Mouse (Mus musculus) liver, embryonic 16.5 days (tissue): ENCODE measurements at regions not wholly inside any gene's neighbourhood (a gene's known extent, or its start where the extent isn't known, plus 50 kb on each side); places are given as distances from the start of the nearest gene placed in this dataset.
A peak's percentile ranks its signal among the peaks of the same experiment; 100 is the strongest.

Experiments
- ATAC-seq: fragments of 200-750 bp; cut with Nextera tagmentation; 2 replicates; pipeline ENCODE4 v1.8.0; 2017; ENCODE audit warnings: low read depth, mild to moderate bottlenecking, moderate number of reproducible peaks, moderate library complexity
- H3K27ac ChIP-seq: fragments of 300-500 bp; sonication (generic); 2 replicates; pipeline ENCODE4 v1.5.1; 2014; ENCODE audit warnings: mild to moderate bottlenecking, low read length
- H3K27me3 ChIP-seq: fragments of 300-500 bp; sonication (generic); 2 replicates; pipeline ENCODE4 v1.6.1; 2014; ENCODE audit warnings: low read depth, low read length, mixed read lengths; ENCODE audit not compliant: control insufficient read depth, insufficient read depth
- H3K36me3 ChIP-seq: fragments of 300-500 bp; sonication (generic); 2 replicates; pipeline ENCODE4 v1.6.1; 2014; ENCODE audit warnings: mild to moderate bottlenecking; ENCODE audit not compliant: control insufficient read depth, insufficient read depth
- H3K4me1 ChIP-seq: fragments of 300-500 bp; sonication (generic); 2 replicates; pipeline ENCODE4 v1.6.1; 2014; ENCODE audit warnings: low read depth, low read length, mixed read lengths; ENCODE audit not compliant: control insufficient read depth
- H3K4me2 ChIP-seq: fragments of 300-500 bp; sonication (generic); 2 replicates; pipeline ENCODE4 v1.6.1; 2014; ENCODE audit warnings: low read depth, low read length, mixed read lengths
- H3K4me3 ChIP-seq: fragments of 300-500 bp; sonication (generic); 2 replicates; pipeline ENCODE4 v1.5.1; 2014; ENCODE audit warnings: low read depth, mild to moderate bottlenecking, low read length
- H3K9ac ChIP-seq: fragments of 300-500 bp; sonication (generic); 2 replicates; pipeline ENCODE4 v1.6.1; 2014; ENCODE audit warnings: low read depth, low read length
- H3K9me3 ChIP-seq: fragments of 300-500 bp; sonication (generic); replicated peaks from 2 replicates; pipeline ENCODE4 v1.6.1; 2016; ENCODE audit warnings: low read length; ENCODE audit not compliant: control insufficient read depth
- WGBS: fragments of 180-500 bp; shearing (Covaris S2); extraction: QIAGEN DNeasy Blood & Tissue Kit; methylation state at CpG from one replicate; pipeline ENCODE4 v1.1.7; 2014; ENCODE audit not compliant: insufficient replicate concordance; 5-methylcytosine and 5-hydroxymethylcytosine counted together

DNA sequence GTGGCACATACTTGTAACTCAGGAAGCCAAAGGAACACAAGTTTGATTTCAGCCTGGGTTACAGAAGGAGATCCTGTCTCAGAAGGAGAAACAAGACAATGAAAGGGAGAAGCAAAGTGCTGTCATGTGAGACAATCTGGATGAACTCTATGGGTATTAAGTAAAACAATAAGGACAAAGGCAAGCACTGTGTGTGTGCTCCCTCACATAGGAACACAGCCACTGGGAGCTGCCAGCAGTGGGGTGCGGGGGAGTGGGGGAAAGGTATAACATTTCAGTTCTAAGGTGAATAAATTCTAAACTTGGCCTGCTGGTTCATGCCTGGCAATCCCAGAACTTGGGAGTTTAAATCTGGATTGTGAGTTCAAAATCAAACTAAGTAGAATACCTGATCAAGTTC is 158.8 kb upstream of the Trim24 start:
- H3K9ac ChIP-seq, result no peak overlapping the region
- H3K27ac ChIP-seq, result no peak overlapping the region
- H3K9me3 ChIP-seq, result no peaks in the 10 kb centered on the region; the same call in 1 of the 2 replicates
- H3K36me3 ChIP-seq, result no peaks in the 10 kb centered on the region
- H3K4me2 ChIP-seq, result no peak overlapping the region
- H3K4me1 ChIP-seq, result no peaks in the 10 kb centered on the region
- H3K27me3 ChIP-seq, result no peaks in the 10 kb centered on the region
- 67% methylated on average over 1 of the region's 1 CpGs for WGBS
- no peak for ATAC-seq
- H3K4me3 ChIP-seq, result no peak overlapping the region

DNA sequence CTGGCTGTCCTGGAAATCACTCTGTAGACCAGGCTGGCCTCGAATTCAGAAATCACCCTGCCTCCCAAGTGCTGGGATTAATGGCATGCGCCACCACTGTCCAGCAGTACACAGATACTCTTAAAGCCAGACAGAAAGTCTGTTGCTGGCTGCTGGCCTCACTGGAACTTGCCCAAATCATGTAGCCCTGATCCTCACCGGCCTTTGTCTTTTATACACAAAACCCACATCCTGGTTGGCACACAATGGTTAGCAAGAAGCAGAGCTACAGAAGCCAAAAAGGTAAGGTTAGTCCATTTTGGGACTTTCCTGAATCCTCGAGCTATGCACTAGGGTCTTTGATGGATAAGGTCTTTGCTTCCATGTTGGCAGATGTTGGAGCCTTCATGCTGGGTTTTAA is 157.2 kb upstream of the Trim24 start:
- H3K36me3 ChIP-seq, result no peaks in the 10 kb centered on the region
- H3K9me3 ChIP-seq, result no peaks in the 10 kb centered on the region
- no peaks in the 10 kb centered on the region for H3K4me1 ChIP-seq
- no peak overlapping the region for H3K27ac ChIP-seq
- ATAC-seq, result no peak
- no peak overlapping the region for H3K9ac ChIP-seq
- 46% methylated on average over 4 of the region's 4 CpGs for WGBS
- H3K4me3 ChIP-seq, result no peak overlapping the region
- no peak overlapping the region for H3K4me2 ChIP-seq
- no peaks in the 10 kb centered on the region for H3K27me3 ChIP-seq

- ATAC-seq, result no peak
- Histone ChIP-seq H3K27ac (no peak overlapping the region), H3K9ac (no peak overlapping the region), H3K4me2 (no peak overlapping the region), H3K36me3 (no peaks in the 10 kb centered on the region), H3K4me3 (no peak overlapping the region), H3K4me1 (no peaks in the 10 kb centered on the region), H3K27me3 (no peaks in the 10 kb centered on the region), H3K9me3 (no peaks in the 10 kb centered on the region)
- WGBS, result 17% methylated on average over 6 of the region's 6 CpGs
Measured at GRCm38 (mm10) chr6:37714223-37714928, 156.2 kb upstream of the Trim24 start.

DNA sequence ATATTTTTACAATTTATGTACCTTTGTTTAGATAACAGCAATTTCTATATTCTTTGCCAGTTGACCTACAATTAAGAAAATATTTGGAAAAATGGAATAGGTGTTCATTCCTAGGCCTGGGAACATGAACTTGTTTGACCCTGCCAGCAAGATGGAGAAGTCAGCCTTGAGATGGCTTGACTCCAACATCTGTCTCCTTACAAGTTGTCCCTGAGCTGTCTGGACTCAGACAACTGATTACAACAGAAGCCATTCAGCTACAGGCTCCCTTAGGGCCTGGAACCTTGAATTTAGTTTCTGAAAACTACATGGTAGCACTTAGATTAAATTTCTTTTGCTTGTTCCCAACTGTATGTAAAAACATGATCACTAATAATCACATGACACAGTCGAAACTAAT is 148.9 kb upstream of the Trim24 start:
- H3K36me3 ChIP-seq, result no peaks in the 10 kb centered on the region
- no peak for ATAC-seq
- H3K27me3 ChIP-seq, result no peaks in the 10 kb centered on the region
- H3K4me2 ChIP-seq, result no peak overlapping the region
- 38% methylated on average over 1 of the region's 1 CpGs for WGBS
- no peak overlapping the region for H3K27ac ChIP-seq
- no peak overlapping the region for H3K9ac ChIP-seq
- H3K4me3 ChIP-seq, result no peak overlapping the region
- no peaks in the 10 kb centered on the region for H3K9me3 ChIP-seq
- H3K4me1 ChIP-seq, result no peaks in the 10 kb centered on the region

DNA sequence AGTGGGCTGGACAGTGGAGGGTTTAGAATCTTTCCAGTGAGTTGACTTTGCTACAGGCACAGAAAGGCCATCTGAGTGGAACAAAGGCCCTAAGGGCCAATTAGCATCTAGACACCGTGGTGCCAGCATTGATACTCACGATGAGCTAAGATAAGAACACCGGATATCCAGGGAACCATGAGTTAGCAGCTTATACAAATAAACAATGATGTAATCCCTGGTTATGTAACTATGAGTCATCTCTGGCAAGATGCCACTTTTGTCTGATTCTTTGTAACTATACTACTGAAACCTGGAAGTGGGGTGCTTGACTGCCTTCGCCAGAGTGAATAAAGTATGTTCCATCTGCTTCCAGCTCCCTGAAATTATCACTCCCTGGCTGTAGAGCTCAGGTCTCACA is 147.3 kb upstream of the Trim24 start:
- H3K36me3 ChIP-seq, result no peaks in the 10 kb centered on the region
- H3K4me1 ChIP-seq, result no peaks in the 10 kb centered on the region
- no peak overlapping the region for H3K27ac ChIP-seq
- H3K4me3 ChIP-seq, result no peak overlapping the region
- H3K9me3 ChIP-seq, result no peaks in the 10 kb centered on the region
- H3K27me3 ChIP-seq, result no peaks in the 10 kb centered on the region
- no peak overlapping the region for H3K9ac ChIP-seq
- ATAC-seq, result 0 out of 2 replicates have a peak, but pooled peaks have one; percentile 16
- H3K4me2 ChIP-seq, result no peak overlapping the region
- 23% methylated on average over 4 of the region's 4 CpGs for WGBS

DNA sequence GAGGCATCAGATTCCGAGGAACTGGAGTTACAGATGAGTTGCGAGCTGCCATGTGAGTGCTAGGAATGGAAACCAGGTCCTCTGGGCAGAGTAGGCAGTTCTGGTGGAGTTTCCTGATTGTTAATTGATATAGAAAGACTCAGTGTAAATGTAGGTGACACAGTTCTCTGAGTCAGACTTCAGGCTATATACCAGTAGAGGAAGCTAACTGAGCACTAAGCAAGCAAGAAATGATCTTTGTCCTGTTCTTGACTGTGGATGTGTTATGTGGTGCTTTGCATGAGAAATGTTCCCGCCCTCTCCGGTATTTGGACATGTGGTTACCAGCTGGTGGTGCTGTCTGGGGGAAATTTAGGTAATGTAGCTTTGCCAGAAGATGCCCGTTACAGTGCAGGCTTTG is 146.4 kb upstream of the Trim24 start:
- Histone ChIP-seq H3K27ac (no peak overlapping the region), H3K4me3 (no peak overlapping the region), H3K36me3 (no peaks in the 10 kb centered on the region), H3K4me2 (no peak overlapping the region), H3K9me3 (no peaks in the 10 kb centered on the region), H3K27me3 (no peaks in the 10 kb centered on the region), H3K9ac (no peak overlapping the region), H3K4me1 (no peaks in the 10 kb centered on the region)
- no peak for ATAC-seq
- WGBS, result 79% methylated on average over 5 of the region's 5 CpGs

DNA sequence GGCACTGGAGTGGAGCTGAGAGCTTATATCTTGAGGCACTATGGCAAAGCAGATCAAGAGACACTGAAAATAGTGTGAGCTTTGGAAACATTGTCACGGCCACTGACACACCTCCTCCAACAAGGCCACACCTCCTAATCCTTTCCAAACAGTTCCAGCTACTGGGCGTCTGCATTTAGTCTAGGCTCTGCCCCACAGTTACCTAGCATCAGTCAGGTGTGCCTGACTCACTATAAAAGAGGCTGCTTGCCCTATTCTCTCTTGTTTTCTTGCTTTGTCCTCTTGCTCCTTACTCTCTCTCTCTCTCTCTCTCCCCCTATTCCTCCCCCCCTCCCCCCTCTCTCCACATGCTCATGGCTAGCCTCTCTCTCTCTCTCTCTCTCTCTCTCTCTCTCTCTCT is 142.0 kb upstream of the Trim24 start:
- ATAC-seq, result no peak
- H3K27ac ChIP-seq, result no peak overlapping the region
- H3K9me3 ChIP-seq, result no peaks in the 10 kb centered on the region
- no peak overlapping the region for H3K9ac ChIP-seq
- no peaks in the 10 kb centered on the region for H3K27me3 ChIP-seq
- no peak overlapping the region for H3K4me2 ChIP-seq
- no peaks in the 10 kb centered on the region; the same call in 1 of the 2 replicates for H3K4me1 ChIP-seq
- H3K36me3 ChIP-seq, result no peaks in the 10 kb centered on the region
- no peak overlapping the region for H3K4me3 ChIP-seq
- WGBS, result 59% methylated on average over 2 of the region's 2 CpGs

- no peak overlapping the region for H3K27ac ChIP-seq
- no peaks in the 10 kb centered on the region for H3K27me3 ChIP-seq
- H3K9ac ChIP-seq, result no peak overlapping the region
- H3K4me1 ChIP-seq, result no peaks in the 10 kb centered on the region; the same call in 1 of the 2 replicates
- H3K4me3 ChIP-seq, result no peak overlapping the region
- no peaks in the 10 kb centered on the region for H3K36me3 ChIP-seq
- no peaks in the 10 kb centered on the region for H3K9me3 ChIP-seq
- ATAC-seq, result no peak
- H3K4me2 ChIP-seq, result no peak overlapping the region
- 72% methylated on average over 2 of the region's 2 CpGs for WGBS
Measured at GRCm38 (mm10) chr6:37729165-37729564, 141.4 kb upstream of the Trim24 start.

DNA sequence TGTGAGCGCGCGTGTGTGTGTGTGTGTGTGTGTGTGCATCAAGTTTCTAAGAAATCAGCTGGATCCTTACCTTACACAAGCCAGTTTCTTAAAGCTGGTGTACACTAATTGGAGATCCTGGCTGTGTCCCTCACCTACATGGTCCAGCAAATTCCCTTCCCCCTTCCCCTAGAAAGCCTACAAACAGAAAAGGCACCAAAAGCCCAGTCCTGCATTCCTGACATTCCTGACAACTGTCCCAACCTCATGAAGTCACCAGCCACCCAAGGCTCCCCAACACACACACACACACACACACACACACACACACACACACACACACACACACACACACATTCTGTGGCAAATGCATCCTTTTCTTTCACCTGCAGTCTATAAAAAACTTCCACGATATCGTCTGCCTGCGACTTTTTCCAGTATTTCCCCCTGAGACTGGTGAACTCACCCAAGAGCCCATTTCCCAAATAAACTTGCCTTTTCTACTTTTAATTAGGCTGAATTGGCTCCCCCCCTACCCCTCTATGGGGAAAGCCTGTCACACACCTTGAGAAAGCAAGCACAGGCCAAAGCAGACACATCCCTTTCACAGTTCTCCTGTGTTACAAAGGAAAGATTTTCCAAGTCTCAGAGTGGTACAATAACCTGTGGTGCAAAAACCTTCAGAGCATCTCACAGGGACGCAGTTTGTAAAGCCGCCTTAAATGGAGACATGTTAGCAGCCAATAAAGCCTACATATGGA is 139.9 kb upstream of the Trim24 start:
- Histone ChIP-seq H3K9me3 (no peaks in the 10 kb centered on the region), H3K9ac (no peak overlapping the region), H3K4me2 (no peak overlapping the region), H3K27me3 (no peaks in the 10 kb centered on the region), H3K27ac (no peak overlapping the region), H3K36me3 (no peaks in the 10 kb centered on the region), H3K4me3 (no peak overlapping the region), H3K4me1 (no peaks in the 10 kb centered on the region; the same call in 1 of the 2 replicates)
- ATAC-seq, result no peak
- 64% methylated on average over 8 of the region's 8 CpGs for WGBS
